Mouse (Mus musculus): ENCODE measurements at regions not wholly inside any gene's neighbourhood (a gene's known extent, or its start where the extent isn't known, plus 50 kb on each side); places are given as distances from the start of the nearest gene placed in this dataset.
A peak's percentile ranks its signal among the peaks of the same experiment; 100 is the strongest.

DNA sequence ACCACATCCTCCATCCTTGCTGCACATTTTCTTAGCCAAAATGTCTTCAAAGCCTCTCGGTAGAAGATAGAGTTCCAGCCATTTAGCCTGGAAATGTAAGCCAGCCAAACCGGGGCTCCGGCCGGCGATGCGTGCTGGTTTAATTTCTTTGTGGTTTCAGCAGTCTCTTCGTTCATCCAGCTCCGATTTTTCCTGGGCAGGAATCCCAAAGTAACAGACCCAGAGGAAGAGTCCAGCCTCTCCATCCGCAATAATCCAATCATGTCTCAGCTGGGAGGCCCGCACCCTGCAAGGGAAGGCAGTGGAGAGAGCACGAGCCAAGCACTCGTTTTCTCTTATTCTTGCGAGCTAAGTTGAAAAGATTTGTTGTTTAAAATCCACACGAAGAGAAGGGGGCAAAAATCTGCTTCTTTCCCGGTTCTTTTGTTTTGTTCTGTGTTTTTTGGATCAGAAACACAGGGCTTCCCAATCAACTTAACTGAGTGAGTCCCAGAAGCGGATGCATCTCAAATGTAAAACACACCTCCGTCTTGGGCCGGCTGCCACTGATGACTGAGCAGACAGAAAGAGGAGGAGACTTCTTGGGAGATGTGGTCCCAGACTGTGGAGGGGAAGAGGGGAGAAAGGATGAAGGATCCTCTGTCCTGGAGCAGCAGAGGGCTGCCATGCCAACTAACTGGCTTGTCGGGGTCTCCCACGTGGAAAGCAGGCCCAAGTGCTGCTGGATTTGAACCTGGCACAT, 405.1 kb upstream of the Tbx3 start:
- Histone ChIP-seq H3K4me3 (ENCODE audit: low read length) (no peak overlapping the region), H3K9me3 (replicated peaks; ENCODE audit: control insufficient read depth, low read length) (no peaks in the 10 kb centered on the region), H3K27ac (ENCODE audit: low read length) (no peak overlapping the region), H3K9ac (ENCODE audit: low read length) (no peak overlapping the region), H3K27me3 (ENCODE audit: control insufficient read depth, insufficient read depth, low read length) (0 out of 2 replicates have a peak, but pooled peaks cover 2% of the 10 kb centered on the region), H3K4me2 (ENCODE audit: low read depth, low read length) (0 out of 2 replicates have a peak overlapping the region, but pooled peaks have one; percentile 4), H3K36me3 (ENCODE audit: control insufficient read depth, insufficient read depth) (no peaks in the 10 kb centered on the region), H3K4me1 (ENCODE audit: control insufficient read depth, insufficient read depth, low read length) (no peaks in the 10 kb centered on the region)
- no peak for ATAC-seq (replicated peaks; ENCODE audit: extremely low read depth, insufficient read depth, low FRiP score)
- 66% methylated on average over 20 of the region's 20 CpGs for WGBS

DNA sequence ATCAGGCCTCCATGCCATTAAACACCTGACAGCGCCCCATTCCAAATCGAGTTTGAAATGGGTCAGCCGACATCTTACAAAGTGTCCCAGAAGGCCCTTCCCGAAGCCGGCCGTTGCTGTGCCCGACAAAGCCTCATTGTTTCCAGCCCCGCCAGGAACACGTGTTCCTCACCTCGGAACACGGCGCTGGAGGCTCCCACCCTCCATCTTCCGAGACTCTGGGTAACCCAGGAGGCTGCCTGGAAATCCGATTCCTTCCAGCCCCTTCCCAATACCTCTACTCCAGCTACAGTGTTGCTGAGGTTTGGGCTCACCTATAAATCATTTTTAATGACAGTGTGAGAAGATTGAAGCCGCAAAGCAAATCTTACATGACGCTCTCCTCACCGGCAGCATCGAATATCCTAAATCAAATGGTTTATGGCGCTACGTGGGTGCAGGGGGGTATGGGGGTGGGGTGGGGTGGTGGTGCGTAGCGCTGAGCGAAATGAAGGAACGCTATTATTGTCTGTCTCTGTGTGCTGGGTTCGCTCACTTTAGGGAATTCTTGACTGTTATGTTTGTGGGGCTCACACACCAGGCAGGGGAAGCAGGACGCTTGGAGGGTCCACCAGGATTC, 399.1 kb upstream of the Tbx3 start:
- H3K9ac ChIP-seq (ENCODE audit: low read length): no peak overlapping the region
- WGBS: 89% methylated on average over 26 of the region's 26 CpGs

DNA sequence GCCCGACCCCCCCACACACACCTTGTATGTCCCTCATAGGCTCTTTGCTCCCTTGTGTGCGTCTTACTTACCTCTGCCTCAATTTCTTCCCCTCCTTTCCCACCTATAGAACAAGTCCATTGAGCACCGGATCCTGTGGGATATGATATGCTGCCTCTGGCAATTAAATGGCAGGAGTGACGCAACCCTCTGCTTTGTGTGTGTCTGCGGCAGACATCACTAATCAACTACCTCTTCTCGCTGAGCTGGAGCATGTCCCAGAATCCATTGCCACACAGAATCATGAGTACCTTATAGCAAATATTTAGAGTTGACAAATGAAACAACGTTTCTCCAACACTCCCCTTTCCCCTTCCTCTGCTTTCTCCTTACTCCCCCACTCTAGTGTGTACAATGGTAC, 397.3 kb upstream of the Tbx3 start:
- no peaks in the 10 kb centered on the region for H3K36me3 ChIP-seq (ENCODE audit: control insufficient read depth, insufficient read depth)
- H3K4me3 ChIP-seq (ENCODE audit: low read length): no peak overlapping the region
- no peaks in the 10 kb centered on the region for H3K9me3 ChIP-seq (replicated peaks; ENCODE audit: control insufficient read depth, low read length)
- H3K4me2 ChIP-seq (ENCODE audit: low read depth, low read length): no peak overlapping the region
- no peaks in the 10 kb centered on the region for H3K4me1 ChIP-seq (ENCODE audit: control insufficient read depth, insufficient read depth, low read length)
- no peak overlapping the region for H3K9ac ChIP-seq (ENCODE audit: low read length)
- H3K27ac ChIP-seq (ENCODE audit: low read length): no peak overlapping the region
- ATAC-seq (replicated peaks; ENCODE audit: extremely low read depth, insufficient read depth, low FRiP score): no peak
- no peaks in the 10 kb centered on the region for H3K27me3 ChIP-seq (ENCODE audit: control insufficient read depth, insufficient read depth, low read length)
- 77% methylated on average over 7 of the region's 7 CpGs for WGBS

More for the DNA sequence above, 399.1 kb upstream of the Tbx3 start:
- Histone ChIP-seq H3K27me3 (ENCODE audit: control insufficient read depth, insufficient read depth, low read length) (no peaks in the 10 kb centered on the region), H3K36me3 (ENCODE audit: control insufficient read depth, insufficient read depth) (no peaks in the 10 kb centered on the region), H3K4me3 (ENCODE audit: low read length) (no peak overlapping the region), H3K4me2 (ENCODE audit: low read depth, low read length) (no peak overlapping the region), H3K4me1 (ENCODE audit: control insufficient read depth, insufficient read depth, low read length) (no peaks in the 10 kb centered on the region), H3K27ac (ENCODE audit: low read length) (no peak overlapping the region), H3K9me3 (replicated peaks; ENCODE audit: control insufficient read depth, low read length) (no peaks in the 10 kb centered on the region)
- ATAC-seq (replicated peaks; ENCODE audit: extremely low read depth, insufficient read depth, low FRiP score): no peak

DNA sequence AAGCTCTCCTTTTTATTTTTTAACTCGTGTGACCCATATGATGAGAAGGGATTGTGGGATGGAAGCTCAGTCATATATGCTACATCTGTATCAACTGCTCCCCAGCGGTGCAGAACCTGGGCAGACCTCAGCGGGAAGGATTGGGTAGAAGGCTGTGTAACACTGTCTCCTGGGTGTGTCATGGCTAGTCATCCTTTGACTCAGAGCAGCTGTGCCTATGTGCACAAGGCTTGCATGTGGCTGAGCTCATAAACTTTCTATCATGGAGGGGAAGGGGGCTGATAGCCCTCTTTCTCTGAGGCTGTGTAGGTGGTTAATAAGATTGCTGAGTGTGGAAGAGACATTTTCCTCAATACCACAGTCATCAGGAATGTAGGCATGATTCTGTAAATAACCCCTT, 396.9 kb upstream of the Tbx3 start:
- no peaks in the 10 kb centered on the region for H3K36me3 ChIP-seq (ENCODE audit: control insufficient read depth, insufficient read depth)
- H3K4me1 ChIP-seq (ENCODE audit: control insufficient read depth, insufficient read depth, low read length): no peaks in the 10 kb centered on the region
- no peaks in the 10 kb centered on the region for H3K27me3 ChIP-seq (ENCODE audit: control insufficient read depth, insufficient read depth, low read length)
- H3K27ac ChIP-seq (ENCODE audit: low read length): no peak overlapping the region
- WGBS: 79% methylated on average over 3 of the region's 3 CpGs
- H3K4me2 ChIP-seq (ENCODE audit: low read depth, low read length): no peak overlapping the region
- no peaks in the 10 kb centered on the region for H3K9me3 ChIP-seq (replicated peaks; ENCODE audit: control insufficient read depth, low read length)
- H3K9ac ChIP-seq (ENCODE audit: low read length): no peak overlapping the region
- H3K4me3 ChIP-seq (ENCODE audit: low read length): no peak overlapping the region
- ATAC-seq (replicated peaks; ENCODE audit: extremely low read depth, insufficient read depth, low FRiP score): no peak

DNA sequence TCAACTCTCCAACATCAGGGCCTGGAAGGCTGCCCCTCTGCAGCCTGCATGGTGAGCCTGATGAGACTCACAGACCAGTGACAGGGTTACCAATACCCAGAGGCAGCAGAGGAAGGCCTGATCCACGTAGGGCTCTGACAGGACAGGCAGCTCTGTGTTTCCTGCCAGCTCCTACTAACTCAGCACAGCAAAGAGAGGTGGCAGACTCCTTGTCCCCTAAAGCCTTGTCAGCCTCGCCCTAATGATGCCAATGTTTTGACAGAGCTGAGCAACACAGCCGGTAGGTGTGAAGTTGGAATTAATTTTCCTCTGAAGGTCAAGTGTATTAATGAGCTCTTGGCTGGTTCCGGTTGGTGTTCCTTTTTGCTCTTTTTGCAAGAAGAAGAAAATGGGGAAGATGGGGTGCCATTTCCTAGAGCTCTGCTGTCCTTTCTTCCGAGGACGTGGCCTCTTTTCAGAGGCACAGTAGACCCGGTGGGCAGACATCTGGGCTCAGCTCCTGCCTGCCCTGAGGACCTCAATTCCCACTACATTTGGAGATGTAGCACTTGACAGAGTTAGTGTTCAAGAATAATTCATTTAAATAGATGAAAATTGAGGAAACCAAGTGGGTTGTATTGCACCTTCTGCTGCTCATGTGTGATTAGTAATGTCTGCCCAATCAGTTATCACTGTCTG, 395.5 kb upstream of the Tbx3 start:
- no peak for ATAC-seq (replicated peaks; ENCODE audit: extremely low read depth, insufficient read depth, low FRiP score)
- H3K4me1 ChIP-seq (ENCODE audit: control insufficient read depth, insufficient read depth, low read length): no peaks in the 10 kb centered on the region
- no peak overlapping the region for H3K9ac ChIP-seq (ENCODE audit: low read length)
- no peaks in the 10 kb centered on the region for H3K27me3 ChIP-seq (ENCODE audit: control insufficient read depth, insufficient read depth, low read length)
- no peaks in the 10 kb centered on the region for H3K9me3 ChIP-seq (replicated peaks; ENCODE audit: control insufficient read depth, low read length)
- WGBS: 75% methylated on average over 7 of the region's 7 CpGs
- H3K27ac ChIP-seq (ENCODE audit: low read length): no peak overlapping the region
- no peak overlapping the region for H3K4me2 ChIP-seq (ENCODE audit: low read depth, low read length)
- no peak overlapping the region for H3K4me3 ChIP-seq (ENCODE audit: low read length)
- H3K36me3 ChIP-seq (ENCODE audit: control insufficient read depth, insufficient read depth): no peaks in the 10 kb centered on the region

DNA sequence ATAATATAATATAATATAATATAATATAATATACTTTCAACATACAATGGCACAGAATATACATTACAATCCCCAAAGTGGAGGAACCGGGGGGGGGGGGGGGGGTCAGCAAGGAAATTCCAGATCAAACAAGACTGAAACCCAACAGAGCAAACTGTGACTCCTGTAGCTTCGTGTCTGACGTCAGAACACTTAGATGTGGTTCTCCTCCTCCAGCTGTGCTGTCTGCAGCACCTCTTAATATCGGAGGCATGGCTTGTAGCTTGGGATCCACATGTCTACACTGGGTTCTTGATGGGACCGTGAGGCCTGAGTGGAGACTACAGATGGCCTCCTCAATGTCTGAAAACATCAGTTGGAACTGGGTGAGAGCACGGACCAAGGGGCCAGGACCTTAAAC, 390.3 kb upstream of the Tbx3 start:
- ATAC-seq (replicated peaks; ENCODE audit: extremely low read depth, insufficient read depth, low FRiP score): no peak
- Histone ChIP-seq H3K4me2 (ENCODE audit: low read depth, low read length) (no peak overlapping the region), H3K4me3 (ENCODE audit: low read length) (no peak overlapping the region), H3K36me3 (ENCODE audit: control insufficient read depth, insufficient read depth) (no peaks in the 10 kb centered on the region), H3K9me3 (replicated peaks; ENCODE audit: control insufficient read depth, low read length) (peaks cover 6% of the 10 kb centered on the region; the same call in 1 of the 2 replicates), H3K9ac (ENCODE audit: low read length) (no peak overlapping the region), H3K27me3 (ENCODE audit: control insufficient read depth, insufficient read depth, low read length) (no peaks in the 10 kb centered on the region), H3K4me1 (ENCODE audit: control insufficient read depth, insufficient read depth, low read length) (no peaks in the 10 kb centered on the region), H3K27ac (ENCODE audit: low read length) (no peak overlapping the region)
- WGBS: 70% methylated on average over 6 of the region's 6 CpGs

DNA sequence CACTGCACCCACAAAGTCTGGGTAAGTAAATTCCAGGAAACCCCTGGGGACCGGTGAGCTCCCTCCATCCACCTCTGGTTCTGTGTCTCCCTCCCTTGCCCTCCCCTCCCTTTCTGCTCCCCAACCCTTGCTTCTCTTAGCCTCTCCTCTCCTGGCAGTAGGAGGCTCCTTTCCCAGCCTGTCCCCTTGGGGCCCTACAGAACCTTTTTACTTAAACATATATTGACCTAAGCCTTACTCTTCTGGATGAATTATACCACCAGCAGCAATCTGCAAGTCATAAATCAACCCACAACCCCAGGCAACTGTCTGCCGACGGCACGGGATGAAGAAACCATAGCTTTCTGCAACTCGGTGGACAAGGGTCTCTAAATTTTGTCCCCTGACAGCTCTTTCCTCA, 380.7 kb upstream of the Tbx3 start:
- Histone ChIP-seq H3K9ac (ENCODE audit: low read length) (no peak overlapping the region), H3K4me1 (ENCODE audit: control insufficient read depth, insufficient read depth, low read length) (no peaks in the 10 kb centered on the region), H3K36me3 (ENCODE audit: control insufficient read depth, insufficient read depth) (no peaks in the 10 kb centered on the region), H3K4me3 (ENCODE audit: low read length) (no peak overlapping the region), H3K4me2 (ENCODE audit: low read depth, low read length) (no peak overlapping the region), H3K27ac (ENCODE audit: low read length) (no peak overlapping the region), H3K9me3 (replicated peaks; ENCODE audit: control insufficient read depth, low read length) (no peaks in the 10 kb centered on the region; the same call in 1 of the 2 replicates), H3K27me3 (ENCODE audit: control insufficient read depth, insufficient read depth, low read length) (0 out of 2 replicates have a peak, but pooled peaks cover 3% of the 10 kb centered on the region)
- 69% methylated on average over 5 of the region's 5 CpGs for WGBS
- no peak for ATAC-seq (replicated peaks; ENCODE audit: extremely low read depth, insufficient read depth, low FRiP score)

DNA sequence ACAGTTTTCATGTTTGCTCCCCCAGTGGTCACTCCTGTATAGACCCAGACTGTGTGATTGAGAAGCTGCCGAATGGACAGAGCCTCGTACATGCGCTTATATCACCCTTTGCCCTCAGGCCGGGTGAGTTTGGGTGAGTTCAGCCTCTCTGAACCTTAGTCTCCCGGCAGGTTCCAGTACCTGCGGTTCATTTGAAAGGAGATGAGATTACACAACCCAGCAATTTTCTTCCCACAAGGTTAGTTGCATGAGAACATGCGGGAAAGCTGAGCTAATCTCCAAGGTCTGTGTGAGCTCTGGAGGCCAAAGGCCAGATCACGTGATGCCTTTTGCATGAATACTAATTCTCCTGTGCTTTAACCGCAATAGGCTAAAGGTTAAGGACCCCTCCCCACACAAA, 378.1 kb upstream of the Tbx3 start:
- no peak overlapping the region for H3K9ac ChIP-seq (ENCODE audit: low read length)
- H3K27me3 ChIP-seq (ENCODE audit: control insufficient read depth, insufficient read depth, low read length): 0 out of 2 replicates have a peak, but pooled peaks cover 3% of the 10 kb centered on the region
- ATAC-seq (replicated peaks; ENCODE audit: extremely low read depth, insufficient read depth, low FRiP score): no peak
- 62% methylated on average over 9 of the region's 9 CpGs for WGBS
- H3K4me2 ChIP-seq (ENCODE audit: low read depth, low read length): no peak overlapping the region
- H3K4me3 ChIP-seq (ENCODE audit: low read length): no peak overlapping the region
- no peaks in the 10 kb centered on the region; the same call in 1 of the 2 replicates for H3K9me3 ChIP-seq (replicated peaks; ENCODE audit: control insufficient read depth, low read length)
- H3K36me3 ChIP-seq (ENCODE audit: control insufficient read depth, insufficient read depth): no peaks in the 10 kb centered on the region
- no peaks in the 10 kb centered on the region for H3K4me1 ChIP-seq (ENCODE audit: control insufficient read depth, insufficient read depth, low read length)
- H3K27ac ChIP-seq (ENCODE audit: low read length): no peak overlapping the region

DNA sequence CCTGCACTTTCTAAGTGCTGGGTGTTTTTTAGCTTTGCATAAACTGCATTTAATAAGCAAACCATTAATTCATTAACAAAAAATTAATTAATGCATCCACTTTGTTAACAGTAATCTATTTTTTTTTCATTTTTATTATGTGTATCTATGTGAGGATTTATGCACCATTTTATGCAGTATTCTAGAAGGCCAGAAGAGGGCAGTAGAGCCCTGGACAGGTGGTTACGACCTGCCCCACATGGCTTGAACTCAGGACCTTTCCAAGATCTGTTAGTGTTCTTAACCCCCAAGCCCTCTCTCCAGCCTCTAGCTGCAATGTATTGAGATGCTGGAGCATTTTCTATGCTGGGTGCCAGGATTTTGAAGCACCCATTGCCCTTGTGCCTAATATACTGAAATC, 377.6 kb upstream of the Tbx3 start:
- no peaks in the 10 kb centered on the region for H3K4me1 ChIP-seq (ENCODE audit: control insufficient read depth, insufficient read depth, low read length)
- no peak overlapping the region for H3K9ac ChIP-seq (ENCODE audit: low read length)
- no peaks in the 10 kb centered on the region; the same call in 1 of the 2 replicates for H3K9me3 ChIP-seq (replicated peaks; ENCODE audit: control insufficient read depth, low read length)
- 79% methylated on average over 1 of the region's 1 CpGs for WGBS
- H3K36me3 ChIP-seq (ENCODE audit: control insufficient read depth, insufficient read depth): no peaks in the 10 kb centered on the region
- no peak for ATAC-seq (replicated peaks; ENCODE audit: extremely low read depth, insufficient read depth, low FRiP score)
- no peak overlapping the region for H3K27ac ChIP-seq (ENCODE audit: low read length)
- H3K4me3 ChIP-seq (ENCODE audit: low read length): no peak overlapping the region
- H3K27me3 ChIP-seq (ENCODE audit: control insufficient read depth, insufficient read depth, low read length): 0 out of 2 replicates have a peak, but pooled peaks cover 3% of the 10 kb centered on the region
- H3K4me2 ChIP-seq (ENCODE audit: low read depth, low read length): no peak overlapping the region

Data from heart, embryonic 16.5 days (tissue).